Mouse (Mus musculus): ENCODE measurements around the gene Cort. TPM values are rescaled to one million over a fixed set of nuclear protein-coding genes. Genes with fewer than 3 reads are reported as not detected.
A peak's percentile ranks its signal among the peaks of the same experiment; 100 is the strongest.
"Not testable (repeated sequence)": the region's sequence is repeated elsewhere in the genome, so short reads cannot be mapped to it uniquely, and the experiment has no call there.

Cort gene
- polyA plus RNA-seq, 1 experiment, result 0.91 TPM

GRCm38 (mm10) chr4:149125341-149126114, 1.0 kb downstream of the Cort start:
- H3K36me3 ChIP-seq (ENCODE audit: control insufficient read depth, insufficient read depth, low read length, poor library complexity, severe bottlenecking), result peaks cover 7% of the 10 kb centered on the region; the same call in 1 of the 2 replicates
- TF ChIP-seq EP300 (IDR thresholded peaks at IDR 0.05; ENCODE audit: insufficient read depth, low read depth, low read length) (0 out of 2 replicates have a peak, but pooled peaks have one; percentile 15), POLR2A (IDR thresholded peaks at IDR 0.05; ENCODE audit: insufficient read depth, low read length) (no peak), CTCF (IDR thresholded peaks at IDR 0.05; ENCODE audit: low read depth, low read length) (no peak)
- H3K27ac ChIP-seq (ENCODE audit: insufficient read depth, low read length), result no peak overlapping the region
- no peak overlapping the region for H3K4me3 ChIP-seq (ENCODE audit: low read depth, low read length)
- H3K9me3 ChIP-seq (replicated peaks; ENCODE audit: control insufficient read depth, insufficient read depth, low read length, poor library complexity, severe bottlenecking), result no peaks in the 10 kb centered on the region
- H3K9ac ChIP-seq (ENCODE audit: low read depth, poor library complexity, severe bottlenecking), result no peak overlapping the region
- H3K27me3 ChIP-seq (ENCODE audit: control insufficient read depth, insufficient read depth, low read length, poor library complexity, severe bottlenecking), result no peaks in the 10 kb centered on the region
- H3K4me1 ChIP-seq (ENCODE audit: control insufficient read depth, insufficient read depth, low read length), result no peaks in the 10 kb centered on the region

GRCm38 (mm10) chr4:149123432-149123831, 3.1 kb downstream of the Cort start:
- 0 out of 2 replicates have a peak, but pooled peaks cover 3% of the 10 kb centered on the region for H3K36me3 ChIP-seq (ENCODE audit: control insufficient read depth, insufficient read depth, low read length, poor library complexity, severe bottlenecking)
- no peaks in the 10 kb centered on the region for H3K9me3 ChIP-seq (replicated peaks; ENCODE audit: control insufficient read depth, insufficient read depth, low read length, poor library complexity, severe bottlenecking)
- H3K27ac ChIP-seq (ENCODE audit: insufficient read depth, low read length), result peak overlapping the region; percentile 24
- no peak overlapping the region for H3K9ac ChIP-seq (ENCODE audit: low read depth, poor library complexity, severe bottlenecking)
- H3K4me3 ChIP-seq (ENCODE audit: low read depth, low read length), result no peak overlapping the region
- peaks cover 2% of the 10 kb centered on the region for H3K4me1 ChIP-seq (ENCODE audit: control insufficient read depth, insufficient read depth, low read length)
- H3K27me3 ChIP-seq (ENCODE audit: control insufficient read depth, insufficient read depth, low read length, poor library complexity, severe bottlenecking), result no peaks in the 10 kb centered on the region
- TF ChIP-seq POLR2A (IDR thresholded peaks at IDR 0.05; ENCODE audit: insufficient read depth, low read length) (no peak), EP300 (IDR thresholded peaks at IDR 0.05; ENCODE audit: insufficient read depth, low read depth, low read length) (0 out of 2 replicates have a peak, but pooled peaks have one; percentile 48), CTCF (IDR thresholded peaks at IDR 0.05; ENCODE audit: low read depth, low read length) (no peak)

- not testable (repeated sequence) for H3K9me3 ChIP-seq (replicated peaks; ENCODE audit: control insufficient read depth, insufficient read depth, low read length, poor library complexity, severe bottlenecking); H3K4me3 ChIP-seq (ENCODE audit: low read depth, low read length); H3K36me3 ChIP-seq (ENCODE audit: control insufficient read depth, insufficient read depth, low read length, poor library complexity, severe bottlenecking); H3K27me3 ChIP-seq (ENCODE audit: control insufficient read depth, insufficient read depth, low read length, poor library complexity, severe bottlenecking); H3K27ac ChIP-seq (ENCODE audit: insufficient read depth, low read length); H3K9ac ChIP-seq (ENCODE audit: low read depth, poor library complexity, severe bottlenecking); H3K4me1 ChIP-seq (ENCODE audit: control insufficient read depth, insufficient read depth, low read length)
Observed at GRCm38 (mm10) chr4:149119978-149120562, 6.5 kb downstream of the Cort start.

GRCm38 (mm10) chr4:149103875-149104561, 22.5 kb downstream of the Cort start, which contains the start of gene Dffa:
Gene Dffa, plus strand, starts transcription at chr4:149104146.
- Histone ChIP-seq H3K27me3 (ENCODE audit: control insufficient read depth, insufficient read depth, low read length, poor library complexity, severe bottlenecking) (no peaks in the 10 kb centered on the region), H3K9ac (ENCODE audit: low read depth, poor library complexity, severe bottlenecking) (peak within 1 kb of the TSS; percentile 60), H3K4me3 (ENCODE audit: low read depth, low read length) (peak within 1 kb of the TSS; percentile 92), H3K9me3 (replicated peaks; ENCODE audit: control insufficient read depth, insufficient read depth, low read length, poor library complexity, severe bottlenecking) (no peaks in the 10 kb centered on the region), H3K36me3 (ENCODE audit: control insufficient read depth, insufficient read depth, low read length, poor library complexity, severe bottlenecking) (no peaks in the 10 kb centered on the region), H3K27ac (ENCODE audit: insufficient read depth, low read length) (no peak within 1 kb of the TSS), H3K4me1 (ENCODE audit: control insufficient read depth, insufficient read depth, low read length) (no peaks in the 10 kb centered on the region)
- TF ChIP-seq EP300 (IDR thresholded peaks at IDR 0.05; ENCODE audit: insufficient read depth, low read depth, low read length) (no peak), CTCF (IDR thresholded peaks at IDR 0.05; ENCODE audit: low read depth, low read length) (no peak), POLR2A (IDR thresholded peaks at IDR 0.05; ENCODE audit: insufficient read depth, low read length) (no peak)

- TF ChIP-seq POLR2A (IDR thresholded peaks at IDR 0.05; ENCODE audit: insufficient read depth, low read length) (no peak), EP300 (IDR thresholded peaks at IDR 0.05; ENCODE audit: insufficient read depth, low read depth, low read length) (no peak), CTCF (IDR thresholded peaks at IDR 0.05; ENCODE audit: low read depth, low read length) (no peak)
- no peak overlapping the region for H3K9ac ChIP-seq (ENCODE audit: low read depth, poor library complexity, severe bottlenecking)
- H3K27ac ChIP-seq (ENCODE audit: insufficient read depth, low read length), result no peak overlapping the region
- no peaks in the 10 kb centered on the region for H3K4me1 ChIP-seq (ENCODE audit: control insufficient read depth, insufficient read depth, low read length)
- no peaks in the 10 kb centered on the region for H3K36me3 ChIP-seq (ENCODE audit: control insufficient read depth, insufficient read depth, low read length, poor library complexity, severe bottlenecking)
- H3K27me3 ChIP-seq (ENCODE audit: control insufficient read depth, insufficient read depth, low read length, poor library complexity, severe bottlenecking), result no peaks in the 10 kb centered on the region
- H3K4me3 ChIP-seq (ENCODE audit: low read depth, low read length), result no peak overlapping the region
- H3K9me3 ChIP-seq (replicated peaks; ENCODE audit: control insufficient read depth, insufficient read depth, low read length, poor library complexity, severe bottlenecking), result no peaks in the 10 kb centered on the region
Observed at GRCm38 (mm10) chr4:149101456-149101855, 25.1 kb downstream of the Cort start.

- H3K4me1 ChIP-seq (ENCODE audit: control insufficient read depth, insufficient read depth, low read length); H3K9me3 ChIP-seq (replicated peaks; ENCODE audit: control insufficient read depth, insufficient read depth, low read length, poor library complexity, severe bottlenecking); H3K27me3 ChIP-seq (ENCODE audit: control insufficient read depth, insufficient read depth, low read length, poor library complexity, severe bottlenecking); H3K36me3 ChIP-seq (ENCODE audit: control insufficient read depth, insufficient read depth, low read length, poor library complexity, severe bottlenecking); H3K27ac ChIP-seq (ENCODE audit: insufficient read depth, low read length): not testable (repeated sequence)
- Histone ChIP-seq H3K4me3 (ENCODE audit: low read depth, low read length) (peak overlapping the region; percentile 41), H3K9ac (ENCODE audit: low read depth, poor library complexity, severe bottlenecking) (peak overlapping the region; percentile 92; the same call in 1 of the 2 replicates)
Observed at GRCm38 (mm10) chr4:149100449-149100848, 26.1 kb downstream of the Cort start.

Data from ES-Bruce4 (cell line).